Mouse (Mus musculus) layer of hippocampus, postnatal 36 days (tissue): ENCODE data around the gene Akirin1. TPM values are rescaled to one million over a fixed set of nuclear protein-coding genes. Genes with fewer than 3 reads are reported as not detected.

Experiments
- DNase-seq, 2 experiments: peaks; one replicate each; pipeline ENCODE4 v3.0.0; 2022
- total RNA-seq, 2 experiments: library from RNA; stranded (reverse); gene quantifications; 2 replicates each; pipeline ENCODE4 v1.2.3; 2021

Gene Akirin1
- total RNA-seq, result 10 to 100 TPM; 56.8 to 65.2 TPM

- DNase-seq, result peak; percentile 97 to 98
These were observed at the start of gene Akirin1 for GRCm38 (mm10) chr4:123750152-123750651. Gene Akirin1 (minus strand): TSS chr4:123750345.

- DNase-seq, result peak; percentile 74 to 83
These were observed 47.7 kb upstream of the Akirin1 start for GRCm38 (mm10) chr4:123797856-123798255.

GRCm38 (mm10) chr4:123797403-123797802 is 47.3 kb upstream of the Akirin1 start:
- no peak for DNase-seq

GRCm38 (mm10) chr4:123795057-123795456 is 44.9 kb upstream of the Akirin1 start:
- DNase-seq, result no peak

- no peak for DNase-seq
These were observed 43.0 kb upstream of the Akirin1 start for GRCm38 (mm10) chr4:123793136-123793535.

- no peak for DNase-seq
These were observed 42.5 kb upstream of the Akirin1 start for GRCm38 (mm10) chr4:123792666-123793065.

- DNase-seq, result peak; percentile 40 to 45
These were observed 37.2 kb upstream of the Akirin1 start, which contains the start of gene Rhbdl2 for GRCm38 (mm10) chr4:123787191-123787985. Gene Rhbdl2 (plus strand): TSS chr4:123787874.

GRCm38 (mm10) chr4:123768234-123768633 is 18.1 kb upstream of the Akirin1 start:
- no peak for DNase-seq

GRCm38 (mm10) chr4:123767807-123768206 is 17.7 kb upstream of the Akirin1 start:
- no peak for DNase-seq

GRCm38 (mm10) chr4:123765071-123765470 is 14.9 kb upstream of the Akirin1 start:
- no peak for DNase-seq

- DNase-seq, result no peak
These were observed 8.2 kb upstream of the Akirin1 start for GRCm38 (mm10) chr4:123758306-123758705.

GRCm38 (mm10) chr4:123750707-123751312 is 665 bp upstream of the Akirin1 start:
- no peak for DNase-seq

GRCm38 (mm10) chr4:123749484-123750130 is 538 bp downstream of the Akirin1 start:
- DNase-seq, result peak; percentile 15 to 38

GRCm38 (mm10) chr4:123748726-123749415 is 1.3 kb downstream of the Akirin1 start:
- no peak for DNase-seq

- no peak for DNase-seq
These were observed 4.8 kb downstream of the Akirin1 start for GRCm38 (mm10) chr4:123745221-123745775.

- no peak for DNase-seq
These were observed 7.3 kb downstream of the Akirin1 start for GRCm38 (mm10) chr4:123742891-123743290.

- no peak for DNase-seq
These were observed 11.4 kb downstream of the Akirin1 start for GRCm38 (mm10) chr4:123738708-123739107.

- no peak for DNase-seq
These were observed 16.6 kb downstream of the Akirin1 start for GRCm38 (mm10) chr4:123733532-123733931.

GRCm38 (mm10) chr4:123732921-123733320 is 17.2 kb downstream of the Akirin1 start:
- no peak for DNase-seq

GRCm38 (mm10) chr4:123732163-123732910 is 17.8 kb downstream of the Akirin1 start:
- DNase-seq, result no peak

- no peak for DNase-seq
These were observed 28.4 kb downstream of the Akirin1 start for GRCm38 (mm10) chr4:123721761-123722160.
